Mouse (Mus musculus): ENCODE results near the gene Dhrs7. TPM values are rescaled to one million over a fixed set of nuclear protein-coding genes. Genes with fewer than 3 reads are reported as not detected.

Dhrs7 gene
- polyA plus RNA-seq, 1 experiment from 2014 or later = 11.6 TPM

DNA sequence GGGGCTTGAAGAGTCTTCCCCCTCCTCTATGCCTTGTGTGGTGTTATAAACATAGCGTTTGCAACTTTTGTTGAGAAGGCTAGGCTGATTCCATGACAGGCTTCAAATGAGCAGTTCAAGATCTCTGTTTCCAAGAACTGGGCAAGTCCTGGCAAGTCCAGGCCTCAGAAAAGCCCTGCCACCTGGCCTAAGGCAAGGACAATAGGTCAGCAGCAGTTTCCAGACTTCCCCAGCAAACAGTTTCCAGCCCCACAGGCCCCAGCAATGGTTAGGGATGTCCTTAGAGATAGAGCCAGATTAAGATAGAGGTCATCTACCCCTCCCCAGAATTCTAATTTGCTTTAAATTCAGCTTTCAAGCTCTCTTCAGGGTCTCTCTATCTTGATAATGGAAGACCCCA is 17.2 kb upstream of the Dhrs7 start:
- ATAC-seq (ENCODE audit: low FRiP score) = no peak
- Histone ChIP-seq H3K9me3 (no peaks in the 10 kb centered on the region), H3K36me3 (no peaks in the 10 kb centered on the region), H3K4me2 (no peak overlapping the region), H3K27ac (no peak overlapping the region), H3K4me1 (replicated peaks) (no peaks in the 10 kb centered on the region), H3K9ac (no peak overlapping the region), H3K27me3 (no peaks in the 10 kb centered on the region), H3K4me3 (no peak overlapping the region)
- 94% methylated on average over 1 of the region's 1 CpGs for WGBS

DNA sequence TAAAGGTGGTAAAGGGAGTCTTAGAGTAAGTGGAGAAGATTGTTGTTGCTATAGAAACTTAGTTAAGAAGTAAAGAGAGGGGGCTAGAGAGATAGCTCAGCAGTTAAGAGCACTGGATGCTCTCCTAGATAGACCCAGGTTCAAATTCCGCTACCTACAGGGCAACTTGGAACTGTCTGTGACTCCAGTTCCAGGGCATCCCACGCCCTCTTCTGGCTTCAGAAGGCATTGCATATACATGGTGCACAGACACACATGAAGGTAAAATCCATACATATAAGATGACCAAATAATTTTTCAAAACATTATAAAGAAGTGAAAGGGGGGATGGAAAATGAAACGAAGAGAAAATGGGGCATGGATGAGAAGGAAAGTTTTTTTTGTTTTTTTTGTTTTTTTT is 14.9 kb upstream of the Dhrs7 start:
- WGBS = 75% methylated on average over 3 of the region's 3 CpGs
- Histone ChIP-seq H3K4me3 (no peak overlapping the region), H3K36me3 (no peaks in the 10 kb centered on the region), H3K9ac (no peak overlapping the region), H3K27me3 (no peaks in the 10 kb centered on the region), H3K9me3 (no peaks in the 10 kb centered on the region), H3K4me1 (replicated peaks) (no peaks in the 10 kb centered on the region), H3K27ac (no peak overlapping the region), H3K4me2 (no peak overlapping the region)
- no peak for ATAC-seq (ENCODE audit: low FRiP score)

DNA sequence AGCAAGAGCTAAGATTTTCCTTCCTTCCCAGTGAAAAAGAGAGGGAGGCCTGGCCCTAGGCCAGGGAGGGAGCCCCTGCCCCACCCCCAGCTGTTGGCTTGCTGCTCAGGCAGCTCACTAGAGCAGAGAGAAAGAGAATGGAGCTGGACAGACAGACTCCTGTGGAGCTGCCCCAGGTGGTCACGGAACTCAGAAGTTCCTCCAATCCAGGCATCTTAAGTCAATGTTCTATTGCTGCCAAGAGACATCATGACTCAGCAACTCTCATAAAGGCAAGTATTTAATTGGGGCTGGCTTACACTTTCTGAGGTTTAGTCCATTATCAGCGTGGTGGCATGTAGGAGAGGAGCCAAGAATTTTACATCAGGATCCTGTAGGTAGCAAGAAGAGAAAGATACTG is 10.1 kb upstream of the Dhrs7 start:
- no peaks in the 10 kb centered on the region for H3K4me1 ChIP-seq (replicated peaks)

DNA sequence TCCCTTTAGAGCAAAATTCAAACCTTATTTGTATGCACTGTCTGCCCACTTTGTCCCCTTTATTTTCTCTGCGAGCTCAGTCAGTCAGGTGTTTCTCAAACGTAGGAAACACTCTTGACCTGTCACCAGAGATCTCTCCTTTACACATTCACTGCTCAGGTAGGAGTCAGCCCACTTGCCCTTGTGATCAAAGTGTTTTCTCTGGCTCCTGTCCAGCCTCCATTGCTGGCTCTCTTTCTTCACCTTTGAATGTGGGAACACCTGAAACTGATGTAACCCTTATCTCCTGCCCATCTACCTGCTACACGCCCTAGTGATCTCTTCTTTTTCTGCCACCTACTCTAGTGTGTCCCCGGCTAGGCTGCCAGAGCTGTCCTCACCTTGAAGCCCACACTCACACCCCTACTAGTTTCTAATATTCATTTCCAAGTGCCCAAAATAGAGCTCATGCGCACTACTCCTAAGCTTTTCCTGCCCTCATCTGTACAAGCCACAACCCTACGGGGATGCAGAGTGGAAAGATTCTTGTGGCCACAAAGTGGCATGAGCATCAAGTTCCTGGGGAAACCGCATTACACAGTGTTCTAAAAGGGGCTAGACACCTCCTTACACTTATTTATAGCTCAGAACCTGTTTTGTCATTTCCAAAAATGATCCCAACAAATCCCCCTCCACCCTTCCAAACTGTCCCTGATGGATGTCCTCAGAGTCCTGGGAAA is 9.5 kb upstream of the Dhrs7 start:
- ATAC-seq (ENCODE audit: low FRiP score) = no peak
- Histone ChIP-seq H3K27me3 (no peaks in the 10 kb centered on the region), H3K9me3 (no peaks in the 10 kb centered on the region), H3K36me3 (no peaks in the 10 kb centered on the region), H3K9ac (no peak overlapping the region), H3K4me3 (no peak overlapping the region), H3K4me1 (replicated peaks) (no peaks in the 10 kb centered on the region), H3K4me2 (no peak overlapping the region), H3K27ac (no peak overlapping the region)
- WGBS = 82% methylated on average over 7 of the region's 7 CpGs

More for the DNA sequence above, 10.1 kb upstream of the Dhrs7 start:
- Histone ChIP-seq H3K9ac (no peak overlapping the region), H3K4me2 (no peak overlapping the region), H3K4me3 (no peak overlapping the region), H3K36me3 (no peaks in the 10 kb centered on the region), H3K9me3 (no peaks in the 10 kb centered on the region), H3K27ac (no peak overlapping the region), H3K27me3 (no peaks in the 10 kb centered on the region)
- 58% methylated on average over 2 of the region's 2 CpGs for WGBS
- no peak for ATAC-seq (ENCODE audit: low FRiP score)

DNA sequence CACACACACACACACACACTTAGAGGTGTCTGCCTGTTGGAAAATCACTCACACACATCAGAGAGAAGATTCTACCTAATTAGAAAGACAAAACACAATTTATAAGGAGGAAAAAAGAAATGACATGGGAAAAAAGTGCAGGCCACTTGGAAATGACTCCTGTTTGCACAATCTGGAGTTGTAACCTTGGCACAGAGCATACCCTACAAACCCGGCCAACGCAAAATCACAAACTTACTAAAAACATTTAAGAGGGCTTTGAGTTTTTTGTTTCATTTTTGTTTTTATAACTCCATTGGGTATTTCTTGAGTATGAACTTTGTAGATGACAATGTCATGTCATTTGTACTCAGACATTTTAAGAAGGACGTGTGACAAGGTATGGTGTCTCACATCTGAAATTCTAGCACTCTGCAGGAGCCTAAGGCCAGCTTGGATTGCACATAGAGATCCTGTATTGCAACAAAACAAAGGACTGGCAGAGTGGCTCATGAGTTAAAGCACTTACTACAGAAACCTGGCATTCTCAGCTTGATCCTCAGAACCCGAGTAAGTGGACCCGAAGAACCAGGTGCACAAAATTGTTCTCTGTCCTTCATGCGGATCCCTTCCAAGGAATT is 6.9 kb upstream of the Dhrs7 start:
- 93% methylated on average over 6 of the region's 6 CpGs for WGBS
- Histone ChIP-seq H3K9ac (no peak overlapping the region), H3K36me3 (no peaks in the 10 kb centered on the region), H3K4me2 (no peak overlapping the region), H3K27me3 (no peaks in the 10 kb centered on the region), H3K4me1 (replicated peaks) (no peaks in the 10 kb centered on the region), H3K9me3 (0 out of 2 replicates have a peak, but pooled peaks cover 3% of the 10 kb centered on the region), H3K4me3 (no peak overlapping the region), H3K27ac (no peak overlapping the region)
- no peak for ATAC-seq (ENCODE audit: low FRiP score)

DNA sequence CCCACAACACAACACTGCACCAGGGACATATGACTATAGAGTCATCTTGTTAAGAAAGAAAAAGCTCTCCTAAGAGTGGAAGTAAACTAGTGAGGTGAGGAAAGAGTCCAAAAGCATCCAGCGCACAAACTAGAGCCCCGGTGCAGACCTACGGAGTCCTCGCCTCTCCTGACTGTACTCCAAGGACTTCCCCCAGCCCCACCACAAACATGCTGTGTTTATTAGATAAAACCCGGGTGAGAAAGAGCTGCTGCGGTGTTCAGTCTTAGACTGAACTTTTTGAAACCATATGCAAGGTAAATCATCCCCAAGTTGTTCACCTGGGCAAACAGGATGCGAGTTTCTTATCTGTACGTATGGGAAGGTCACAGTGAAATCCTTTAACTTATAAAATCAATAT is 6.2 kb upstream of the Dhrs7 start:
- Histone ChIP-seq H3K36me3 (no peaks in the 10 kb centered on the region), H3K27ac (no peak overlapping the region), H3K9ac (no peak overlapping the region), H3K4me3 (no peak overlapping the region), H3K27me3 (0 out of 2 replicates have a peak, but pooled peaks cover 3% of the 10 kb centered on the region), H3K4me1 (replicated peaks) (no peaks in the 10 kb centered on the region), H3K4me2 (no peak overlapping the region), H3K9me3 (0 out of 2 replicates have a peak, but pooled peaks cover 3% of the 10 kb centered on the region)
- no peak for ATAC-seq (ENCODE audit: low FRiP score)
- 96% methylated on average over 8 of the region's 8 CpGs for WGBS

DNA sequence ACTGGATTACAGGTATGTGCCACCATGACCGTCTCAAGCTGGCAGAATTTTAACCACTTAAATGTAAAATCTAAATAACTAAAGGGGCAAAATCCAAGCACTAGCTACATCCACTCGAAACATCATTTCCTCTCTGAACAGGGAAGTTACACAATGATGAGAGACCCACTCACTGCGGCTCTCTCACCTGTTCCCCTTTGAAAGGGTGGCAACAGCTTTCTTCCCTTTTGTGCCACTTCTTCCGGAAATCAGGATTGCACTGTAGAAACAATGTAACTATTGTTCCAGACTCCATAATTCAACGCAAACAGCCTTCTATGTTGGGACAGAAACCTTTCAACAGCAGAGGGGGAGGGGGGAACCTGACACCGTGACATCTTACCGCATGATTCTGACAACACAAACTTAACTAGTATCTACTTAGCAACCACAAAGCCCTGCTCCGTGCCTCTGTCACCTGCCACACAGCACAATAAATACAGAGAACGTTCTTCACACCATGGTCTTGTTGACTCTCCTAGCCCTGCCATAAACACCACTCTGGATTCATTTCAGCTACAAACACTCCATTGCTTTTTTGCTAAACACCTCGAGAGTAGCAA is 3.3 kb upstream of the Dhrs7 start:
- Histone ChIP-seq H3K9me3 (0 out of 2 replicates have a peak, but pooled peaks cover 3% of the 10 kb centered on the region), H3K4me2 (no peak overlapping the region), H3K27me3 (0 out of 2 replicates have a peak, but pooled peaks cover 7% of the 10 kb centered on the region), H3K27ac (no peak overlapping the region), H3K4me3 (no peak overlapping the region), H3K4me1 (replicated peaks) (peaks cover 9% of the 10 kb centered on the region), H3K36me3 (no peaks in the 10 kb centered on the region), H3K9ac (no peak overlapping the region)
- ATAC-seq (ENCODE audit: low FRiP score) = no peak
- 59% methylated on average over 10 of the region's 10 CpGs for WGBS

DNA sequence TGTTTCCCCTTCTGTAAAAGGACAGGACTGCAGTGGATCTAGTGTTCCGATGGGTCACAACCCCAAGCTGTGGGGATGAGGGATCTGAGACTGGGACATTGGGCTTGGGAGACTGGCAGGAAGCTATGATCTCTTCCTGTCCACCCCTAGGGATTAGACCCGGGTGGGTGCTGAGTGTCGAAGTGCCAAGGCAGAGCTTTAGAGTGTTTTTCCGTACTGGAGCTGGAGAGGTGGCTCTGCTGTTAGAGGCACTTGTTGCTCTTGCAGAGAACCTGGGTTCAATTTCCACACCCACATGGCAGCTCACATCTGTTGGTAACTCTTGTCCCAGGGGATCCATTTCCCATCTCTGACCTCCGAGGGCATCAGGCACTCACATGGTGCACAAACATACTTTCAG is 1.3 kb upstream of the Dhrs7 start:
- no peak overlapping the region for H3K9ac ChIP-seq
- H3K4me3 ChIP-seq = no peak overlapping the region
- peaks cover 9% of the 10 kb centered on the region for H3K4me1 ChIP-seq (replicated peaks)
- no peak for ATAC-seq (ENCODE audit: low FRiP score)
- H3K27ac ChIP-seq = no peak overlapping the region
- WGBS = 83% methylated on average over 5 of the region's 5 CpGs
- H3K4me2 ChIP-seq = no peak overlapping the region
- H3K9me3 ChIP-seq = 0 out of 2 replicates have a peak, but pooled peaks cover 3% of the 10 kb centered on the region
- no peaks in the 10 kb centered on the region for H3K36me3 ChIP-seq
- H3K27me3 ChIP-seq = 0 out of 2 replicates have a peak, but pooled peaks cover 7% of the 10 kb centered on the region

DNA sequence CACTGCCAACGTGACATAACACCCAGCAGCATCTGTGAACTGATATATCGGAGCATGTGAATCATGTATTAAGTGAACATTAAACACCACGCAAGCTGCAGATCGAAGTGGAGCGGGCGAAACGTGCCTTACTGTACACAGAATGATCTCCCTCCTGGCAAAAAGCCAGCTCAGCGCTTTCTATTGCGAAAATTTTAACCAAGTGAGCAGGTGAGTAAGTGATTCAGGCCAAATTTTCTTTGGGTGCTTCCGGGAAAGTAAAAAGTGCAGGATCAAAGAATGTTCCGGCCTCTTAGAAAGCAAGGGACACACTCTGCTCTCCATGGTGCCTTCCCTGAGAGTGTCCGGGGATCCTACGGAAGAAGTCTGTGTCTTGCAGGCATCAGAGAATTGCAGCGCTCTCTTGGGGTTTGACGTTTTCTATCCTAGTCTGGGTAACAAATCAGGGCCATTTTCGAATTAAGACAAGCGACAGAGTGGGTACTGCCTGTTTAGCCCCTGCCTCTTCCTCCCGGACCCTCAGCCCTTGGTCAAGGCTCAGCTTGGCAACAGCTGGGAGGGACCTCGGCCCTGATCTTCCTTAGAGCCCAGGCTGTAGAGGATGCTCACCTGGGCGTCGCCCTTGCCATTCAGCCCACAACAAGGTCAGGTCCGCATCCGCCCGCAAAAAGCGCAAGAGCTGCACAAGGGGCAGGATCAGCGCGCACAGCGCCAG is 532 bp downstream of the Dhrs7 start:
- 6% methylated on average over 28 of the region's 28 CpGs for WGBS
- Histone ChIP-seq H3K27ac (peak overlapping the region; percentile 52; the same call in 1 of the 2 replicates), H3K9ac (peak overlapping the region; percentile 81), H3K27me3 (0 out of 2 replicates have a peak, but pooled peaks cover 7% of the 10 kb centered on the region), H3K4me1 (replicated peaks) (peaks cover 9% of the 10 kb centered on the region), H3K4me3 (peak overlapping the region; percentile 63), H3K36me3 (no peaks in the 10 kb centered on the region), H3K4me2 (peak overlapping the region; percentile 94), H3K9me3 (0 out of 2 replicates have a peak, but pooled peaks cover 3% of the 10 kb centered on the region)
- peak; percentile 37; the same call in 1 of the 2 replicates for ATAC-seq (ENCODE audit: low FRiP score)

DNA sequence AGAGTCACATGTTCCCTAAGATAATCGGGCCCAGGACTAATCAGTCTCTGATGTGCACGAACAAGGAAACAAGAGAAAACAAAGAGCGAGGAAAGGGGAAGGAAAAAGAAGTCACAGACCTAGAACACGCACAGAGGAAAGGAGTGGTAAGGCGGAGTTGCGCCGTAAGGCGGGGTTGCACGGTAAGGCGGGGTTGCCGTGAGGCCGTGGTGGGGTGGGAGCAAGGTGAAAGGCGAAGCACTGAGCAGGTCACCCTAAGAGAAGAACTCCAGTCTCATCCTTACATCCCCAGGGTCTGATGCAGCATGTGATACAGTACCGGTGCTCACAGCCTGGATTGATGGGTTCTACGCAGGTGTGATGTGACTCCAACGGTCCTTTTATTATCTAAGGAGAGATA is 8.9 kb downstream of the Dhrs7 start:
- 94% methylated on average over 16 of the region's 16 CpGs for WGBS
- Histone ChIP-seq H3K4me3 (no peak overlapping the region), H3K27ac (no peak overlapping the region; the same call in 1 of the 2 replicates), H3K4me2 (no peak overlapping the region), H3K9ac (no peak overlapping the region), H3K9me3 (no peaks in the 10 kb centered on the region), H3K27me3 (no peaks in the 10 kb centered on the region), H3K36me3 (no peaks in the 10 kb centered on the region), H3K4me1 (replicated peaks) (no peaks in the 10 kb centered on the region)
- no peak for ATAC-seq (ENCODE audit: low FRiP score)

DNA sequence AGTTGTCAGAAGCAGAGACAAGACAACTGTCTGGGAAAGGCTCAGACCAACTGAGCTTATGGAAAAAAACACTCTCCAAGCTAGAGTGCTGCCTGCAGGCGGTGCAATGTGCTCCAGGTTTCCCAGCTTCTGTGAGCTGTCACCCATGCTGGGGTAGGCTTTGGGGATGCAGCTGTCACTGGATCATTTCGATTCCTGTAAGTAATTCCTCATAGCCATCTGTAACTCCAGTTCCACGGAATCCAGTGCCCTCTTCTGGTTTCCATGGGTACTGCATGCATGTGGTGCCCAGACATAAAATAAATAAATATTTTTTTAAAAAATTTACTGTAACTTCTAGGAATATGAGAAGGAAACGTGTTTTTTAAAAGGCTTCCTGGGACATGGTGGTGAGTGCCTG is 10.0 kb downstream of the Dhrs7 start:
- Histone ChIP-seq H3K27ac (no peak overlapping the region), H3K4me2 (no peak overlapping the region), H3K4me1 (replicated peaks) (no peaks in the 10 kb centered on the region), H3K9me3 (no peaks in the 10 kb centered on the region), H3K4me3 (no peak overlapping the region), H3K9ac (no peak overlapping the region), H3K36me3 (no peaks in the 10 kb centered on the region), H3K27me3 (no peaks in the 10 kb centered on the region)
- WGBS = 12% methylated on average over 4 of the region's 4 CpGs
- no peak for ATAC-seq (ENCODE audit: low FRiP score)

All from hindbrain, embryonic 13.5 days (tissue).